Mouse (Mus musculus): ENCODE measurements at regions not wholly inside any gene's neighbourhood (a gene's known extent, or its start where the extent isn't known, plus 50 kb on each side); places are given as distances from the start of the nearest gene placed in this dataset.
A peak's percentile ranks its signal among the peaks of the same experiment; 100 is the strongest.
"Not testable (repeated sequence)": the region's sequence is repeated elsewhere in the genome, so short reads cannot be mapped to it uniquely, and the experiment has no call there.

GRCm38 (mm10) chr15:53984006-53984405 is 99.3 kb downstream of the Gm7489 start:
- WGBS, result 91% methylated on average over 15 of the region's 15 CpGs
- not testable (repeated sequence) for H3K27ac ChIP-seq; H3K9ac ChIP-seq (replicated peaks); H3K27me3 ChIP-seq; H3K9me3 ChIP-seq; H3K4me3 ChIP-seq (replicated peaks); ATAC-seq (ENCODE audit: insufficient number of reproducible peaks, insufficient read depth, low FRiP score, low TSS enrichment, low read depth); H3K4me1 ChIP-seq (replicated peaks); H3K36me3 ChIP-seq; H3K4me2 ChIP-seq

DNA sequence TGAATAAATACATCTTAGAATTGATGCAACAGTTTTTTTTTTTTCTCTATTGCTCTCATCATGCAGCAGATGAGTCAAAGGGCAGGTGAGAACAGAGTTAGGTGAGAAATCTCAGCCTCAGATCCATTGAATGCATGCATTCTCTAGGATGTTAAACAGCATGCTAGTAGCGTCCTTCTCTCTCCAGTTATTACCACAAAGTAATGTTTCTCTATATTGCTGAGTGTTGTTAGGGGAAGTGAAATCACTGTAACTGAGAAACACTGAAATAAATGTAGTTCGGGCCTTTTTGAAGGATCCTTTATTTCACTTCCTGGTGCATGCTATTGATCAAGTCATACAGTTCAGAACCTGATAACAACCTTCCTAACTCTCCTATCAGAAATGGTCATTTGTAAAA is 105.2 kb downstream of the Gm7489 start:
- ATAC-seq (ENCODE audit: insufficient number of reproducible peaks, insufficient read depth, low FRiP score, low TSS enrichment, low read depth), result no peak
- H3K27me3 ChIP-seq, result no peaks in the 10 kb centered on the region
- H3K4me2 ChIP-seq, result no peak overlapping the region
- H3K9me3 ChIP-seq, result no peaks in the 10 kb centered on the region
- H3K36me3 ChIP-seq, result no peaks in the 10 kb centered on the region
- no peaks in the 10 kb centered on the region for H3K4me1 ChIP-seq (replicated peaks)
- H3K4me3 ChIP-seq (replicated peaks), result no peak overlapping the region
- 74% methylated on average over 2 of the region's 2 CpGs for WGBS
- no peak overlapping the region for H3K9ac ChIP-seq (replicated peaks)
- H3K27ac ChIP-seq, result no peak overlapping the region

DNA sequence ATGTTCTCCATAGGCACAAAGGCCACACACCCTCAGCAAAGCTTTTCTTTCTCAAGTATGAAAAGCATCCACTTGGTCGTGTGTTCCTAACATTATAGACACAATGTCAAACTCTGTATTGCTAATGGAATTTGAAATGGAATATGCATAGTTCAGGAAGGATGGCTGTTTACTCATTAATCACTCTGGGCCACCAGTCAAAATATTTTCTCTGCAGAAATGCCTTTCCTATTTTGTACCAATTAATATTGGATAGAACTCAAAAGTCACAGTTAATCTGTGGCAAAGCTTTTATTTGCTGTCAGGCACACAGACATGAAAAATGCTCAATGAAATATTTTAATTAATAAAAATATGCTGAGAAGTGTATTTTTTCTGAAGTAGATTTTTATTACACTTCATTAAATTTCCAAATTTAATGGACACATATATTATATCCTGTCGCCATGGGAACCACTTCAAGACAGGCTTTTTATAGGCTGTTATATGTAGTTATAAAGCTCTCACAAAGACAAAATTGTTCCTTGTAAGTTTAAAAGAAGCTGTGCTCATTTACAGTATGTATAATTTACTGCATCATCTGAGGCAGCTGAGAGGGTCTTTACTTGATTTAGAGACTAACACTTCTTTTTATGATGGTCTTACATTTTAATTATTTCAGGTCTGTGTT is 110.6 kb downstream of the Gm7489 start:
- Histone ChIP-seq H3K9me3 (no peaks in the 10 kb centered on the region), H3K27me3 (no peaks in the 10 kb centered on the region), H3K9ac (replicated peaks) (no peak overlapping the region), H3K4me2 (no peak overlapping the region), H3K4me1 (replicated peaks) (no peaks in the 10 kb centered on the region), H3K27ac (no peak overlapping the region), H3K4me3 (replicated peaks) (no peak overlapping the region), H3K36me3 (no peaks in the 10 kb centered on the region)
- WGBS, result 35% methylated on average over 2 of the region's 2 CpGs
- ATAC-seq (ENCODE audit: insufficient number of reproducible peaks, insufficient read depth, low FRiP score, low TSS enrichment, low read depth), result peak; percentile 63; the same call in 1 of the 2 replicates

- WGBS, result 91% methylated on average over 6 of the region's 6 CpGs
- Histone ChIP-seq H3K27ac (no peak overlapping the region), H3K27me3 (no peaks in the 10 kb centered on the region), H3K36me3 (no peaks in the 10 kb centered on the region), H3K9ac (replicated peaks) (no peak overlapping the region), H3K9me3 (no peaks in the 10 kb centered on the region), H3K4me2 (no peak overlapping the region), H3K4me3 (replicated peaks) (no peak overlapping the region), H3K4me1 (replicated peaks) (no peaks in the 10 kb centered on the region)
- no peak for ATAC-seq (ENCODE audit: insufficient number of reproducible peaks, insufficient read depth, low FRiP score, low TSS enrichment, low read depth)
Measured at GRCm38 (mm10) chr15:53998600-53999290, 114.0 kb downstream of the Gm7489 start.

GRCm38 (mm10) chr15:54033756-54034155 is 149.1 kb downstream of the Gm7489 start:
- Histone ChIP-seq H3K4me2 (no peak overlapping the region), H3K27me3 (no peaks in the 10 kb centered on the region), H3K4me3 (replicated peaks) (no peak overlapping the region), H3K4me1 (replicated peaks) (no peaks in the 10 kb centered on the region), H3K27ac (no peak overlapping the region), H3K36me3 (no peaks in the 10 kb centered on the region), H3K9me3 (no peaks in the 10 kb centered on the region), H3K9ac (replicated peaks) (no peak overlapping the region)
- ATAC-seq (ENCODE audit: insufficient number of reproducible peaks, insufficient read depth, low FRiP score, low TSS enrichment, low read depth), result no peak
- WGBS, result 84% methylated on average over 5 of the region's 5 CpGs

- no peak for ATAC-seq (ENCODE audit: insufficient number of reproducible peaks, insufficient read depth, low FRiP score, low TSS enrichment, low read depth)
- H3K9ac ChIP-seq (replicated peaks), result no peak overlapping the region
- H3K27me3 ChIP-seq, result no peaks in the 10 kb centered on the region
- whole genome bisulfite sequencing, result 83% methylated on average over 2 of the region's 2 CpGs
- H3K4me3 ChIP-seq (replicated peaks), result no peak overlapping the region
- H3K4me1 ChIP-seq (replicated peaks), result 0 out of 2 replicates have a peak, but pooled peaks cover 5% of the 10 kb centered on the region
- H3K27ac ChIP-seq, result no peak overlapping the region
- H3K4me2 ChIP-seq, result no peak overlapping the region
- no peaks in the 10 kb centered on the region for H3K9me3 ChIP-seq
- no peaks in the 10 kb centered on the region for H3K36me3 ChIP-seq
Measured at GRCm38 (mm10) chr15:54050711-54051110, 166.0 kb downstream of the Gm7489 start.

- no peak overlapping the region for H3K9ac ChIP-seq (replicated peaks)
- H3K4me1 ChIP-seq (replicated peaks), result no peaks in the 10 kb centered on the region
- ATAC-seq (ENCODE audit: insufficient number of reproducible peaks, insufficient read depth, low FRiP score, low TSS enrichment, low read depth), result no peak; the same call in 1 of the 2 replicates
- WGBS, result 48% methylated on average over 9 of the region's 9 CpGs
- H3K4me2 ChIP-seq, result no peak overlapping the region
- no peak overlapping the region for H3K27ac ChIP-seq
- H3K27me3 ChIP-seq, result no peaks in the 10 kb centered on the region
- no peak overlapping the region for H3K4me3 ChIP-seq (replicated peaks)
- no peaks in the 10 kb centered on the region for H3K9me3 ChIP-seq
- no peaks in the 10 kb centered on the region for H3K36me3 ChIP-seq
Measured at GRCm38 (mm10) chr15:54070005-54070634, 185.4 kb downstream of the Gm7489 start.

GRCm38 (mm10) chr15:54071732-54072131 is 187.0 kb downstream of the Gm7489 start:
- Histone ChIP-seq H3K4me2 (no peak overlapping the region), H3K4me3 (replicated peaks) (no peak overlapping the region), H3K9ac (replicated peaks) (no peak overlapping the region), H3K4me1 (replicated peaks) (no peaks in the 10 kb centered on the region), H3K36me3 (no peaks in the 10 kb centered on the region), H3K27me3 (no peaks in the 10 kb centered on the region), H3K9me3 (no peaks in the 10 kb centered on the region), H3K27ac (no peak overlapping the region)
- ATAC-seq (ENCODE audit: insufficient number of reproducible peaks, insufficient read depth, low FRiP score, low TSS enrichment, low read depth), result no peak
- 72% methylated on average over 8 of the region's 8 CpGs for WGBS

DNA sequence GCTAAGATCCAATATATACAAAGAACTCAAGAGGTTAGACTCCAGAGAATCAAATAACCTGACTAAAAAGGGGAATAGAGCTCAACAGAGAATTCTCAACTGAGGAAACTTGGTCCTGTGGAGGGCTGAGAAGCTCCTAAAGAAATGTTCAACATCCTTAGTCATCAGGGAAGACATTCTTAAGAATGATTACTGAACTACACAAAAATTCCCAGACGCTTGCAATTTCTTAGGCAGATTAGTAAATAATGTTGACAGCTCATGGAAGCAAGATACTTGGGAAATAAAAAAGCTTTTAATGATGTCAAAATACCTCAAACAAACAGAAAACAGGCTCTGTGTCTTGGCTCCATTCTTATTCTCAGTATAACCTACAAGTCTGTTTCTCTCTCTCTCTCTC is 206.6 kb downstream of the Gm7489 start:
- Histone ChIP-seq H3K4me3 (replicated peaks) (no peak overlapping the region), H3K36me3 (no peaks in the 10 kb centered on the region), H3K27me3 (no peaks in the 10 kb centered on the region), H3K9me3 (no peaks in the 10 kb centered on the region), H3K9ac (replicated peaks) (no peak overlapping the region), H3K4me1 (replicated peaks) (no peaks in the 10 kb centered on the region), H3K27ac (no peak overlapping the region), H3K4me2 (no peak overlapping the region)
- ATAC-seq (ENCODE audit: insufficient number of reproducible peaks, insufficient read depth, low FRiP score, low TSS enrichment, low read depth), result no peak
- whole genome bisulfite sequencing, result 81% methylated on average over 1 of the region's 1 CpGs

DNA sequence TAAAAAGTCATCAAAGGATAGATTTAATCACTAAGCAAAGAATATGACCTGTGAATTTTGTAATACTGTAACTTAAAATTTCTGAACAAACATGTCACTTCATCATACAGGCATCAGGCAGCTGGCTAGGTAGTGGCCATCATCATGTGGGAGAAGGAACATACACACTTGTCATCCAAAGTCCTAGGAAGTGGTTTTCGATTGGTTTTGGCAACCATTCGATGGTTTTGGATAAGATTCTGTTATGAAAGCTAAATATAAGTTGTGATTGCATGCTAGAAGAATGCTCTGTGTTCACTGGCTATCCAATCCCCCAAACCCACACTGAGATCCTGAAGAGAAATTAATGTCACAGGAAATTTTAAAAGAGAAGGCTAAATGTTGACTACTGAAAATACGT is 207.7 kb downstream of the Gm7489 start:
- WGBS, result 93% methylated on average over 3 of the region's 3 CpGs
- no peak overlapping the region for H3K4me2 ChIP-seq
- H3K4me1 ChIP-seq (replicated peaks), result no peaks in the 10 kb centered on the region
- no peak overlapping the region for H3K4me3 ChIP-seq (replicated peaks)
- no peak for ATAC-seq (ENCODE audit: insufficient number of reproducible peaks, insufficient read depth, low FRiP score, low TSS enrichment, low read depth)
- no peak overlapping the region for H3K27ac ChIP-seq
- no peaks in the 10 kb centered on the region for H3K36me3 ChIP-seq
- H3K9me3 ChIP-seq, result no peaks in the 10 kb centered on the region
- no peaks in the 10 kb centered on the region for H3K27me3 ChIP-seq
- no peak overlapping the region for H3K9ac ChIP-seq (replicated peaks)

- no peaks in the 10 kb centered on the region for H3K27me3 ChIP-seq
- H3K4me1 ChIP-seq (replicated peaks), result no peaks in the 10 kb centered on the region
- no peak for ATAC-seq (ENCODE audit: insufficient number of reproducible peaks, insufficient read depth, low FRiP score, low TSS enrichment, low read depth)
- no peak overlapping the region for H3K27ac ChIP-seq
- H3K4me2 ChIP-seq, result no peak overlapping the region
- no peaks in the 10 kb centered on the region for H3K9me3 ChIP-seq
- no peak overlapping the region for H3K4me3 ChIP-seq (replicated peaks)
- H3K36me3 ChIP-seq, result no peaks in the 10 kb centered on the region
- H3K9ac ChIP-seq (replicated peaks), result no peak overlapping the region
- 47% methylated on average over 2 of the region's 2 CpGs for WGBS
Measured at GRCm38 (mm10) chr15:54097498-54097897, 212.8 kb downstream of the Gm7489 start.
